Mouse (Mus musculus): ENCODE measurements around the gene Cdhr5.

DNA sequence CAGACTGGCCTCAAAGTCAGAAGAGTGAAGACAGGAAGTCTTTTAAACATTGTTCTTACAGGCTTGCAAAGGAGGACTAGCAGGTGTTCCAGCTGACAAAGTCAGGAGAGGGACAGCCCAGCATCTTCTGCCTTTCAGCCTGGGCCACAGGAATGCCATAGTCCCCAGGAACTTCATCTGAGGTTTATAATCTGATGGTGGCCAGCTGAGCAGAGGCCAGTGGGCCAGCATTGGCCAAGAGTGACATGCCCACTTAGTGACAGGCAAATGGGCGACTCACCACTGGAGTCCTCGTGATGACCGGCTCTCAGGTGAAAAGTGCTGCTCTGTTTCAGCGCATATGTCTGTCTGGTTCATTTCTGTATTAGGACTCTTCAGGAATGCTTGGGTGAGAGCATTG is 46.0 kb downstream of the Cdhr5 start:
- TF ChIP-seq CTCF (conservative IDR thresholded peaks at IDR 0.05; ENCODE audit: insufficient read depth, insufficient read length, low read depth, low read length), result no peak
- no peak for TF ChIP-seq POLR2A (IDR thresholded peaks at IDR 0.05; ENCODE audit: low read depth, low read length)
